In the genomic region with DNA sequence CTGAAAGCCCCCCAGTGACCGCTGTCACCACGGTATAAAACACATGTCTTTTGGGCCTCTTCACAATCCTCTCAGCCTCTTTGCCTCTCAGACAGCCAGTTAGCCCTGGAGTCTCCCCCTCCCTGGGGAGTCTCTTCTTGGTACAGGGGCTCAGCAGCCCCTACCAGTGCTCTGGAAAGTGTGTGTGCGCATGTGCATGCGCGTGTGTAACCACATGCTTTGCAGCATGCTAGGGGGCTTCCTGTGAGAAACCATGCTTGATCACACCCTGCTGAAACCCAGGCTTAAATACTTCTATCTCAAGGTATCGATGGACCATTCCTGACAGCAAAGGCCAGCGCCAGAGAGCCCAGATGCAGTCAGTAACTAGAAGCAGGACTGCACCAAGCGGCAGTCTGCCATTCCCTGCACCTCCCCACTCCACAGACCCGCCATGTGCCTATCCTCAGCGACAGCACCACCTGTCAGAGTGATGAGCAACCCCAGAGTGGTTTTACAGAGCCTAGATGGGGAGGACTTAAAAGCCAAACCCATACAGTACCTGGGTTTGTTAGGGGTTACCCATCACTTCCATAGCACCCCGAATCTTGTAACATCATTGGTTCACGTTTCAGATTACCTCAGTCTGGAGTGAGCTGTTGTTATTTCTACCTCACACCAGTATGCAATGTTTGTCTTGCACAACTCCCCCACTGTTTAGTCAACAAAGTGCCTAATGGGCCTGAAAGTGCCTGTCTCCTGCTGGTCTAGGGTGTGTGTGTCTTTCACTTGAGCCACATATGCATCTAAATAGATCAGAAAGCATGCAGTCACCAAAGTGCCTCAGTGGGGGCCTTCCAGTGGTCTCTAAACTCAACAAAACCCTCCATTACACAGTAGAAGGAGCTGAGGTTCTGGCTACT, we compare ENCODE assay signal across 1 mouse cellular context.
TF ChIP-seq lines count a peak whose summit lies in the region.

No protein-coding gene starts in this region.

TF ChIP-seq in CH12.LX, 34 proteins besides CTCF, POLR2A, EP300 and RAD21 (continued from another document):
- no peak for TF ChIP-seq ZMIZ1 (IDR thresholded peaks at IDR 0.05; ENCODE audit: low read depth, low read length)
- peak; percentile 75 for TF ChIP-seq NRF1 (IDR thresholded peaks at IDR 0.05; ENCODE audit: low read depth, low read length)
- no peak for TF ChIP-seq HCFC1 (IDR thresholded peaks at IDR 0.05; ENCODE audit: low read depth, low read length)
- peak; percentile 40; the same call in 1 of the 2 replicates for TF ChIP-seq IRF4 (IDR thresholded peaks at IDR 0.05; ENCODE audit: low read depth, low read length)
- no peak for TF ChIP-seq CHD2 (IDR thresholded peaks at IDR 0.05; ENCODE audit: low read length)
- no peak for TF ChIP-seq JUN (IDR thresholded peaks at IDR 0.05; ENCODE audit: insufficient read depth, low read depth, low read length)
- TF ChIP-seq ZC3H11A (IDR thresholded peaks at IDR 0.05; ENCODE audit: low read depth, low read length) = no peak
- peak; percentile 88 for TF ChIP-seq BHLHE40 (IDR thresholded peaks at IDR 0.05; ENCODE audit: low read depth, low read length)
- peak; percentile 60; the same call in 1 of the 2 replicates for TF ChIP-seq MAZ (IDR thresholded peaks at IDR 0.05; ENCODE audit: low read depth, low read length)
- TF ChIP-seq MXI1 (IDR thresholded peaks at IDR 0.05; ENCODE audit: low read depth, low read length) = peak; percentile 72
- no peak for TF ChIP-seq ZNF384 (IDR thresholded peaks at IDR 0.05; ENCODE audit: low read depth, low read length)
- TF ChIP-seq USF2 (conservative IDR thresholded peaks at IDR 0.05; ENCODE audit: low read depth, low read length) = no peak
- no peak for TF ChIP-seq JUND (conservative IDR thresholded peaks at IDR 0.05; ENCODE audit: low read depth, low read length)
- TF ChIP-seq USF1 (IDR thresholded peaks at IDR 0.05; ENCODE audit: low read depth, low read length) = no peak
- 0 out of 2 replicates have a peak, but pooled peaks have one; percentile 22 for TF ChIP-seq MEF2A (IDR thresholded peaks at IDR 0.05; ENCODE audit: borderline replicate concordance, low read depth, low read length)
- TF ChIP-seq NELFE (IDR thresholded peaks at IDR 0.05; ENCODE audit: low read depth, low read length) = no peak
- TF ChIP-seq SMC3 (IDR thresholded peaks at IDR 0.05; ENCODE audit: low read depth, low read length) = no peak
TF ChIP-seq in CH12.LX: peak in this region for 14.
